Mouse (Mus musculus) limb, embryonic 14.5 days (tissue): ENCODE data around the gene Krt42. TPM values are rescaled to one million over a fixed set of nuclear protein-coding genes. Genes with fewer than 3 reads are reported as not detected.
"Not testable (repeated sequence)": the region's sequence is repeated elsewhere in the genome, so short reads cannot be mapped to it uniquely, and the experiment has no call there.

Experiments used
- ATAC-seq: fragments of 200-750 bp; cut with Nextera tagmentation; 2 replicates; pipeline ENCODE4 v1.8.0; 2017; ENCODE audit warnings: low read depth, moderate number of reproducible peaks, moderate TSS enrichment; ENCODE audit not compliant: low FRiP score
- DNase-seq: peaks from one replicate; pipeline ENCODE4 v3.0.0-alpha.2; 2015; ENCODE audit warnings: low spot score
- H3K27ac ChIP-seq: fragments of 300-500 bp; sonication (generic); replicated peaks from 2 replicates; pipeline ENCODE4 v1.5.1; 2014; ENCODE audit warnings: low read depth, mild to moderate bottlenecking, low read length, moderate library complexity, mixed read lengths
- H3K27me3 ChIP-seq: fragments of 300-500 bp; sonication (generic); 2 replicates; pipeline ENCODE4 v1.6.1; 2014; ENCODE audit warnings: low read length, mixed read lengths; ENCODE audit not compliant: control insufficient read depth, insufficient read depth
- H3K36me3 ChIP-seq: fragments of 300-500 bp; sonication (generic); 2 replicates; pipeline ENCODE4 v1.6.1; 2014; ENCODE audit warnings: mild to moderate bottlenecking, low read length, moderate library complexity, mixed read lengths; ENCODE audit not compliant: control insufficient read depth, insufficient read depth
- H3K4me1 ChIP-seq: fragments of 300-500 bp; sonication (generic); 2 replicates; pipeline ENCODE4 v1.6.1; 2014; ENCODE audit warnings: antibody characterized with exemption, low read length, mixed read lengths; ENCODE audit not compliant: control insufficient read depth, insufficient read depth
- H3K4me2 ChIP-seq: fragments of 300-500 bp; sonication (generic); replicated peaks from 2 replicates; pipeline ENCODE4 v1.6.1; 2014; ENCODE audit warnings: low read depth, mild to moderate bottlenecking, low read length, moderate library complexity; ENCODE audit not compliant: severe bottlenecking
- H3K4me3 ChIP-seq: fragments of 300-500 bp; sonication (generic); replicated peaks from 2 replicates; pipeline ENCODE4 v1.5.1; 2014; ENCODE audit warnings: low read length
- H3K9ac ChIP-seq: fragments of 300-500 bp; sonication (generic); 2 replicates; pipeline ENCODE4 v1.6.1; 2014; ENCODE audit warnings: mild to moderate bottlenecking, low read depth, low read length, moderate library complexity; ENCODE audit not compliant: severe bottlenecking
- H3K9me3 ChIP-seq: fragments of 300-500 bp; sonication (generic); 2 replicates; pipeline ENCODE4 v1.6.1; 2016; ENCODE audit warnings: low read length; ENCODE audit not compliant: control insufficient read depth
- POLR2A ChIP-seq: fragments of 200-500 bp; IDR thresholded peaks from 2 replicates; pipeline ENCODE4 v1.8.0; 2012; ENCODE audit warnings: inconsistent platforms, mild to moderate bottlenecking, moderate library complexity, borderline replicate concordance; ENCODE audit not compliant: insufficient read depth, insufficient read length; ENCODE audit errors: extremely low read depth
- WGBS: fragments of 180-500 bp; shearing (Covaris S2); extraction: QIAGEN DNeasy Blood & Tissue Kit; methylation state at CpG from one replicate; pipeline ENCODE4 v1.1.7; 2014; 5-methylcytosine and 5-hydroxymethylcytosine counted together
- polyA plus RNA-seq, 2 experiments: library from polyadenylated mRNA; depleted of rRNA in 1 of 2; stranded (reverse) in 1 of 2; unstranded in 1 of 2; fragments of >200 nt; fragmentation: Nextera tagmentation in 1 of 2; extraction: Ambion mirVana in 1 of 2; gene quantifications; 2 replicates each; pipeline versions ENCODE4 v1.2.1 to v1.2.3; 2012 to 2014

Gene Krt42
- polyA plus RNA-seq, 2 experiments, result 0.08 TPM; not detected in 1

DNA sequence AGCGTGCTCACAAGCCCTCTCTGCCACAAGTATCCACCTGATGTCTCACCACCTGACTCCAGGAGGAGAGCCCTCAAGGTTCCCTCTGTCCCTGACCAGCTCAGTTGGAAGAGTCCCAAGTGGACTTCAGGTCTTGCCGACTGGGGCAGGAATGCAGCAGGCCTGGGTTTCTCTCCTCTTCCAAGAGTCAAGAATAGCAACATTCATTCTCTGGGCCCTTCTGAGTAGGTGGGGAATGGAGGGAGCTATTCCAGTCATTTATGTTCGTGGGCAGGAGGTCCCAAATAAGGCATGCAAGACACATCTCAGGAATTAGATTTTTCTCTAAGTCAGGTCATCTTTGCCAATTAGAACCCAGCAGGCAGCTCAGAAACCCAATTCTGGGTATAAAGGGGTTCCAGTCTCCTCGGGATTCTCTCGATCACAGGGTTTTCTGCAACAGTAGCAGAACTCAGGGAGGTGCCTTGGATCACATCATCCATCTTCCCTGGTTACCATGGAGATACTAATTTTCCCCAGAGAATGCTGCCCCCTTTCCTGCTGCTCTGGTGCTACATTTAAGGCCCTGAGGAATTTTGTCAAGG is 42.5 kb upstream of the Krt42 start:
- Histone ChIP-seq H3K4me3 (no peak overlapping the region), H3K36me3 (no peaks in the 10 kb centered on the region), H3K4me2 (no peak overlapping the region), H3K27ac (no peak overlapping the region), H3K4me1 (no peaks in the 10 kb centered on the region), H3K9me3 (no peaks in the 10 kb centered on the region), H3K9ac (no peak overlapping the region), H3K27me3 (no peaks in the 10 kb centered on the region)
- ATAC-seq (no peak), DNase-seq (no peak)
- 30% methylated on average over 5 of the region's 5 CpGs for WGBS
- TF ChIP-seq POLR2A, result no peak

- no peak for TF ChIP-seq POLR2A
- 85% methylated on average over 1 of the region's 1 CpGs for WGBS
- no peak for ATAC-seq
These were observed 42.0 kb upstream of the Krt42 start for GRCm38 (mm10) chr11:100311656-100312055.

GRCm38 (mm10) chr11:100308672-100309071 is 39.0 kb upstream of the Krt42 start:
- H3K4me1 ChIP-seq, ATAC-seq, H3K9ac ChIP-seq, DNase-seq, H3K36me3 ChIP-seq, H3K27ac ChIP-seq, H3K4me3 ChIP-seq, H3K9me3 ChIP-seq, H3K4me2 ChIP-seq, H3K27me3 ChIP-seq: not testable (repeated sequence)
- 81% methylated on average over 5 of the region's 6 CpGs for WGBS

More at GRCm38 (mm10) chr11:100311656-100312055, 42.0 kb upstream of the Krt42 start:
- no peaks in the 10 kb centered on the region for H3K9me3 ChIP-seq
- no peaks in the 10 kb centered on the region for H3K4me1 ChIP-seq
- no peak overlapping the region for H3K4me3 ChIP-seq
- no peaks in the 10 kb centered on the region for H3K36me3 ChIP-seq
- no peak for DNase-seq
- no peak overlapping the region for H3K27ac ChIP-seq
- H3K27me3 ChIP-seq, result no peaks in the 10 kb centered on the region
- H3K9ac ChIP-seq, result no peak overlapping the region
- no peak overlapping the region for H3K4me2 ChIP-seq

- H3K4me2 ChIP-seq, result no peak overlapping the region
- DNase-seq (no peak), ATAC-seq (no peak)
- no peaks in the 10 kb centered on the region for H3K27me3 ChIP-seq
- H3K9ac ChIP-seq, result no peak overlapping the region
- no peak for TF ChIP-seq POLR2A
- no peak overlapping the region for H3K4me3 ChIP-seq
- no peaks in the 10 kb centered on the region for H3K36me3 ChIP-seq
- 86% methylated on average over 5 of the region's 5 CpGs for WGBS
- no peak overlapping the region for H3K27ac ChIP-seq
- no peaks in the 10 kb centered on the region for H3K4me1 ChIP-seq
- H3K9me3 ChIP-seq, result no peaks in the 10 kb centered on the region
These were observed 38.2 kb upstream of the Krt42 start for GRCm38 (mm10) chr11:100307900-100308299.

- no peak for TF ChIP-seq POLR2A
- Histone ChIP-seq H3K9me3 (no peaks in the 10 kb centered on the region), H3K4me1 (no peaks in the 10 kb centered on the region), H3K27ac (no peak overlapping the region), H3K27me3 (no peaks in the 10 kb centered on the region), H3K4me2 (no peak overlapping the region), H3K4me3 (no peak overlapping the region), H3K9ac (no peak overlapping the region), H3K36me3 (no peaks in the 10 kb centered on the region)
- DNase-seq, result no peak
- WGBS, result 88% methylated on average over 5 of the region's 5 CpGs
- no peak for ATAC-seq
These were observed 31.6 kb upstream of the Krt42 start for GRCm38 (mm10) chr11:100301292-100301691.

GRCm38 (mm10) chr11:100300293-100300692 is 30.6 kb upstream of the Krt42 start:
- H3K9me3 ChIP-seq, result no peaks in the 10 kb centered on the region
- 12% methylated on average over 5 of the region's 5 CpGs for WGBS
- no peak overlapping the region for H3K4me2 ChIP-seq
- no peak overlapping the region for H3K4me3 ChIP-seq
- ATAC-seq (no peak; the same call in 1 of the 2 replicates), DNase-seq (peak; percentile 72)
- no peaks in the 10 kb centered on the region for H3K36me3 ChIP-seq
- no peaks in the 10 kb centered on the region for H3K27me3 ChIP-seq
- no peaks in the 10 kb centered on the region for H3K4me1 ChIP-seq
- no peak for TF ChIP-seq POLR2A
- no peak overlapping the region for H3K27ac ChIP-seq
- no peak overlapping the region for H3K9ac ChIP-seq
